Mouse (Mus musculus): Measurements from ENCODE around the gene Nrd1. TPM values are rescaled to one million over a fixed set of nuclear protein-coding genes. Genes with fewer than 3 reads are reported as not detected.

Nrd1 gene
- 188 TPM for total RNA-seq (2023)

GRCm38 (mm10) chr4:108999999-109000950 lies at the start of gene Nrd1:
Nrd1 (plus strand) TSS chr4:109000655.

Other genes starting within 250 kb of the Nrd1 start
- gene Zfyve9, start 219.9 kb upstream of the Nrd1 start, total RNA-seq (2023): 0.30 TPM
- gene Btf3l4, start 167.0 kb upstream of the Nrd1 start, total RNA-seq (2023): 58.6 TPM
- 25.5 TPM for gene Txndc12, start 166.1 kb upstream of the Nrd1 start, total RNA-seq (2023)
- 42.0 TPM for gene Kti12, start 152.9 kb upstream of the Nrd1 start, total RNA-seq (2023)
- not detected for gene A730015C16Rik, start 152.0 kb upstream of the Nrd1 start, total RNA-seq (2023)
- gene Rab3b, start 121.6 kb upstream of the Nrd1 start, total RNA-seq (2023): not detected
- gene Osbpl9, start 201.6 kb downstream of the Nrd1 start, total RNA-seq (2023): 166 TPM
- gene Calr4, start 233.8 kb downstream of the Nrd1 start, total RNA-seq (2023): not detected

Data from CD4-positive naive resting alpha-beta T cell, adult 57 days (primary cell).